Mouse (Mus musculus): ENCODE data around the gene Lamtor2. TPM values are rescaled to one million over a fixed set of nuclear protein-coding genes. Genes with fewer than 3 reads are reported as not detected.
A peak's percentile ranks its signal among the peaks of the same experiment; 100 is the strongest.

Lamtor2 gene
- total and polyA plus RNA-seq, 3 experiments: 125 to 188 TPM; not detected in 1

DNA sequence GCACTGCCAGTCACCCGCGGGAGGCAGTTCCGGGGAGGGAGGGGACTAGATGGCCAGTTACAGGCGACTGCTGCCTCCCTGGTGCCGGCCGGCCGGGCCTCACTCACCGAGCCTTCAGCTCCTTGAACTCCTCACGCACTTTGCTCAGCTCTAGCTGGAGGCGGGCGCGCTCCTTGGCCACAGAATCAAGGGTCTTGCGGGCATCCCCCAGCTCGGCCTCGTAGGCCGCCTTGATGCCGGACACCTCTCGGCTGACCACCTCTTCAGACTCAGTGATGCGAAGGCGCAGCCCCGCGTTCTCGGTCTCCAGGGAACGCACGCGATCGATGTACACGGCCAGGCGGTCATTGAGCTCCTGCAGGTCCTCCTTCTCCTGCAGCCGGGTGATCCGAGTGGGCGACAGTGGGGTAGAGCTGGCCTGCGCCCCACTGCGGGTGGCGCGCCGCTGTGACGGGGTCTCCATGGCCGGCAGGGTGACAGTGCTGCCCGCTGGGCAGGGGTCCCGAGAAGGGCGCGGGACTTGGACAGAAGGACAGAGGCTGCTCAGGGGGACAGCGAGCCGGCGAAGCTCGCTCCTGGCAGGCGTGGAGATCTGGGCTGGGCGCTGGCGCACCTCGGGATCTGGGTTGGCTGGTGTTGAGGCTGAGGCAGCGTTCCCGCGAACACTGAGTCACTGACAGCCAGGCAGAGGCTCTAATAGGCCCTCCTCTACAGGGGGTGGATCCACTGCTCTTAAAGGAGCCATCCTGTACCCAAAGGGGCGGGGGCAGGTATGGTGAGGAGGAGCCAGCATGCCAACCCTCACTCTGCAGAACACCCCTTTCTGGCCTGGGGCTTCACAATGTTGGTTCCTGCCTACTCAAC lies 50.0 kb downstream of the Lamtor2 start (continued):
- TF ChIP-seq MAFK (IDR thresholded peaks at IDR 0.05; ENCODE audit: borderline replicate concordance, low read depth, low read length): no peak
- no peak for TF ChIP-seq JUND (IDR thresholded peaks at IDR 0.05; ENCODE audit: low read depth, low read length)
- TF ChIP-seq GABPA (IDR thresholded peaks at IDR 0.05; ENCODE audit: low read depth, low read length): no peak
- no peak for TF ChIP-seq RCOR1 (IDR thresholded peaks at IDR 0.05; ENCODE audit: low read depth, low read length)
- no peak for TF ChIP-seq TAL1 (IDR thresholded peaks at IDR 0.05; ENCODE audit: low read length)
- peak in 1 of 2 experiments; percentile 100; a peak in 2 of 4 replicates for TF ChIP-seq POLR2A (IDR thresholded peaks at IDR 0.05; ENCODE audit: control insufficient read depth in 1 of 2, insufficient read depth in 1 of 2, low read depth in 1 of 2, low read length in 2 of 2, poor library complexity in 1 of 2)
- peak; percentile 93; the same call in 1 of the 2 replicates for TF ChIP-seq POLR2AphosphoS2 (IDR thresholded peaks at IDR 0.05; ENCODE audit: low read length)
- TF ChIP-seq CTCF (IDR thresholded peaks at IDR 0.05 in 2 of 3, conservative IDR thresholded peaks at IDR 0.05 in 1 of 3; ENCODE audit: control insufficient read depth in 1 of 3, insufficient read depth in 1 of 3, low read depth in 2 of 3, low read length in 3 of 3, poor library complexity in 1 of 3, severe bottlenecking in 1 of 3): no peak
- no peak for TF ChIP-seq SMC3 (IDR thresholded peaks at IDR 0.05; ENCODE audit: low read depth, low read length)
- TF ChIP-seq MYB (IDR thresholded peaks at IDR 0.05; ENCODE audit: low read depth, low read length): no peak
- peak; percentile 70; the same call in 1 of the 2 replicates for TF ChIP-seq E2F4 (IDR thresholded peaks at IDR 0.05; ENCODE audit: borderline replicate concordance, low read depth, low read length)
- TF ChIP-seq ZNF384 (IDR thresholded peaks at IDR 0.05; ENCODE audit: low read depth, low read length): no peak
- peak; percentile 94 for TF ChIP-seq POLR2AphosphoS5 (IDR thresholded peaks at IDR 0.05; ENCODE audit: borderline replicate concordance, low read depth, low read length)
- peak; percentile 95 for TF ChIP-seq SIN3A (IDR thresholded peaks at IDR 0.05; ENCODE audit: low read length)

- TF ChIP-seq TCF12 (IDR thresholded peaks at IDR 0.05; ENCODE audit: low read depth, low read length) (no peak), CHD2 (IDR thresholded peaks at IDR 0.05; ENCODE audit: low read length) (no peak), MXI1 (IDR thresholded peaks at IDR 0.05; ENCODE audit: low read depth, low read length) (peak; percentile 23; the same call in 1 of the 2 replicates)
- Histone ChIP-seq H3K27ac (ENCODE audit: control insufficient read depth, low read depth, low read length) (peak overlapping the region; percentile 95), H3K9me3 (replicated peaks; ENCODE audit: insufficient read depth, low read length) (no peaks in the 10 kb centered on the region), H3K36me3 (ENCODE audit: control insufficient read depth in 1 of 2, insufficient read depth in 2 of 2, low read length in 2 of 2) (peaks cover 2 to 33% of the 10 kb centered on the region in 2 experiments; a peak in 3 of 4 replicates), H3K4me3 (ENCODE audit: control insufficient read depth in 1 of 2, insufficient read depth in 1 of 2, low read depth in 2 of 2, low read length in 2 of 2) (peak overlapping the region; percentile 82 to 88), H3K27me3 (ENCODE audit: control insufficient read depth in 1 of 2, insufficient read depth in 2 of 2, low read length in 2 of 2) (no peaks in the 10 kb centered on the region), H3K9ac (ENCODE audit: control insufficient read depth, low read depth, low read length, poor library complexity, severe bottlenecking) (peak overlapping the region; percentile 76), H3K79me2 (ENCODE audit: control insufficient read depth, insufficient read depth, low read length, poor library complexity) (peaks cover 37% of the 10 kb centered on the region), H3K4me1 (ENCODE audit: control insufficient read depth in 1 of 2, insufficient read depth in 2 of 2, low read length in 2 of 2) (peaks cover 9 to 40% of the 10 kb centered on the region in 2 experiments)
- DNase-seq (ENCODE audit: low read depth, low spot score): peak; percentile 69
Observed at GRCm38 (mm10) chr3:88502031-88502571, 50.8 kb downstream of the Lamtor2 start.

All from MEL (cell line).